Mouse (Mus musculus): ENCODE results near the gene Tiam1.

Gene Tiam1

DNA sequence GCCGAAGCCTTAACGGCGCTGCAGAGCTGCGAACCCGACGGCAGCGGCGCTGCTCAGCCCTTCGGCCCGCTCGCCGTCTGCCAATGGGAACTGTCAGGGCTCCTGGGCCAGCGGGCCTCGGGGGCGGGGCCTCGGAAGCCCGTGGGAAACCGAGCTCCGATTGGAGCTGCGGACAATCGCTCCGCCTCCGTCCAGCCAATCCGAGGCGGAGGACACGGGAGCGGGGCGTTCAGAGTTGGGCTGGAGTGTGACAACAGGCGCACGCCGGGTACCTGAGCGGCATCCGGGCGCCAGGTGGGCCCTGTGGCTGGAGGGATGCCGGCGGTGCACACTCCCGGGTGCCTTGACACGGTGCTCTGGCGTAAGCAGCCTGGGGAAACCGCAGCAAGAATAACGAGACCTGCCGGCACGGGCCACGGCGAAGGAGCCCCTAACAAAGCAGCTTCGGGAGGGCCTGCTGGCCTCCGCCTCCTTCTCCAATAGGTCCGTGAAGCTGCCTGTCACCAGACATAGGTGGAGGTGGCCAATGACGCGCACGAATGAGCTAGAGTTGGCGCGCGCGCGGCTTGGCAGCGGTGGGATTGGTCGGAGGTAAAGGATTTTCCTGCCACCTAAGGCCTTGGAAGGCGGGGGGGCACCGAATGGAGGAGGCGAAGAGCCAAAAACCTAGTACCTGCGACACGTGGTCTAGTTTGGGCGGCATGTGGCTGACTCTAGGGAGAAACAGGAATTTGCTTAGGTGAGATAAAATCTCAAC, at the start of gene Tiam1:
Tiam1 (minus strand) TSS at position 10 of the 757 bp plus-strand sequence.
- in situ Hi-C loops (cut with MboI; ENCODE audit: low sequenced_read_pairs), result no loop called here

GRCm38 (mm10) chr16:90191289-90191688, 47.7 kb upstream of the Tiam1 start:
- in situ Hi-C loops (cut with MboI; ENCODE audit: low sequenced_read_pairs), result no loop called here

GRCm38 (mm10) chr16:90187453-90187852, 43.9 kb upstream of the Tiam1 start:
- in situ Hi-C loops (cut with MboI; ENCODE audit: low sequenced_read_pairs), result no loop called here

DNA sequence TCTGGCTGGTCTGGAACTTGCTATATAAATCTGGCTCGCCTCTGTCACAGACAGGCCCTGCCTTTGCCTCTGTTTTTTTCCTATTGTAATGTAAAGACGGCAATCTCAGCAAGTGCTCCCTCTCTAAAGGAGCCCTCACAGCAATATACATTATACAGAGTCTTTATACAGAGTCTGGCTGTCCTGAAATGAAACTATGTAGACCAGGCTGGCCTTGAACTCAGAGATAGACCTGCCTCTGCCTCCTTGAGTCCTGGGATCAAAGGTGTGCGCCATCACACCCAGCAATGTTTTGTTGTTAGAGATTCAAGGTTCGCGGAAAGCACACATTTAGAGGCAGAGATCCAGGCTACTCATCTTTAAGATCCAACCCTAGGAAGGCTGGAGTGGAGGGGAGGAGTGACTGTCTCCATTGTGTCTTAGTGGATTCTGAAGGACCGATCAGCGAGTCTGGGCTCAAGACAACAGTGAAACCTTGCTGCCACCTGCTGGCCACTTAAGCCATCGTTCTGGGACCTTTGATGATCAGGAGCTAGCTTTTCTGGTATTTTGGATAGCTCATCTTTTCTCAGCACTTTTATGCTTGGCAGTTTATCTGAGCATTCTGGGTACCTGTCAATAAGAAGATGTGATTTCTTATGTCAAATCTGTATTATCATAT, 42.5 kb upstream of the Tiam1 start:
- in situ Hi-C loops (cut with MboI; ENCODE audit: low sequenced_read_pairs), result no loop called here

GRCm38 (mm10) chr16:90184135-90184534, 40.6 kb upstream of the Tiam1 start:
- in situ Hi-C loops (cut with MboI; ENCODE audit: low sequenced_read_pairs), result no loop called here

DNA sequence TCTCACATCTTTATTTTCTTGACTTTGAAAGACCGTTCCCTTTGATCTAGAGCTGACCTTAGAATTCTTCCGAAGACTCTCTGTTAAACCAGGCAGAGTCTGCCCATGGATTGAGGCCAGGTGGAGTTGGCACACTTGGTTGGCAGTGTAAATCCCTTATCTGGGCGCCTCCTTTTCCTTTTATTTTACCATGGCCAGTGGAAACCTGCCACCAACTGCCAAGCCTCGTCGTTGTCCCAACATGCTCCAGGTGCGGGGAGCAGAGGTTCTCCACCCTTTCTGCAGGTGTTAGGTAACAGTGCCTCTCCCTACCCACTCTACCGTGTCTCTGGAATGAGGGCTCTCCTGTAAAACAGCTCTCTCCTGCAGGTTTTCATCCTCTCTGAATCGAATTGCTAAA, 38.1 kb upstream of the Tiam1 start:
- in situ Hi-C loops (cut with MboI; ENCODE audit: low sequenced_read_pairs), result no loop called here

GRCm38 (mm10) chr16:90180975-90181374, 37.4 kb upstream of the Tiam1 start:
- in situ Hi-C loops (cut with MboI; ENCODE audit: low sequenced_read_pairs), result no loop called here

DNA sequence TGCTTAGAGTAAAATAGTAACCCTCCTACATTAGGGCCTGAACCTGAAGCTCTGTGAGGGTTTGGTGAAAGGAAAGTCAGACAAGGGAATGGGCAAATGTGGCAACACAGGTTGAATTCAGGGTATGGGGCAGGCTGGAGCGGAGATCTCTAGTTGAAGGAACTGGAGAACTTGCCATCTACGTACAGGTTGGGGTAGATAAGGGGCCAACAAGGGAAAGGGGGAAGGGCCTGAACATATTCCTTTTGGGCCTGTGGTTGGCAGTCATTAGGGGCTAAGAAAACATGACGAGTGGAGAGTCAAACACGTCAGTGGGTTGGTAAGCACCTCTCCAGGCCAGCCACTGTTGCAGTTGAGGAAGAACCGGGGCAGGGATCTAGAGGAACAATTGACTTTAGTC, 36.3 kb upstream of the Tiam1 start:
- in situ Hi-C loops (cut with MboI; ENCODE audit: low sequenced_read_pairs), result no loop called here

- in situ Hi-C loops (cut with MboI; ENCODE audit: low sequenced_read_pairs), result no loop called here
Measured at GRCm38 (mm10) chr16:90178404-90178803, 34.8 kb upstream of the Tiam1 start.

DNA sequence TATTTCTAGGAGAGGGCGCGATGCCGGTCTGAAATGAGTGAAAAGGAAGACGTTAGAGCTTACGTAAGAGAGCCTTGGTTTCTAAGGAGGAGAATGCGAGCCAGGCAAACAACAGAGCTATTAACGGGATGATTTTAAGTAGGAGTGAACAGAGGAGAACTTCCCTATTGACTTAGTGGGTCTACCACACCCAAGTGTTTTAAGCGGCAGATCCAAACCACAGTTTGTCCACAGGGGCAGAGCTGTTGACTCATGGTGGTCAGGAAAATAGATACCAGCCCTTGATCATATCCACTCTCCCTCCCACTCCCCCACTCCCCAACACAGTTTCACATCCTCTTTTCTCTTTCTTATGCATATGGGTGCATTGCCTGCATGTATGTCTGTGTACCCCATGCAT, 33.9 kb upstream of the Tiam1 start:
- in situ Hi-C loops (cut with MboI; ENCODE audit: low sequenced_read_pairs), result no loop called here

- in situ Hi-C loops (cut with MboI; ENCODE audit: low sequenced_read_pairs), result no loop called here
Measured at GRCm38 (mm10) chr16:90176472-90176871, 32.9 kb upstream of the Tiam1 start.

DNA sequence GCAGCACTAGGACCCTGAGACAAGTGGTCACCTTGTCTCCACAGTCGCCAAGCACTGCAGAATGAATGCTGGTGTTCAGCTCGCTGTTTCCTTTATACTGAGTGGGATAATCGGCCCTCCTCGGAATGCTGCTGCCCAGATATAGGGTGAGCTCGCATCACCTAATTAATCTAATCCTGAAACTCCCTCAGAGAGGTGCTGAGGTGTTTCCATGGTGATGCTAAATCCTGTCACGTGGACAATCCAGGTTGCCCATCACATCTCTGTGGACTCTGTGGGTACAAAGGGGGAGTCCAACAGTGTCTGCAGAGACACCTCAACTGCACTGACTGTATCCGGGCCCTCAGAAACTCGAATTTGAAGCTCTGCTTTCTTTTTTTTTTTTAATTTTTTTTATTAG, 27.8 kb upstream of the Tiam1 start:
- in situ Hi-C loops (cut with MboI; ENCODE audit: low sequenced_read_pairs), result no loop called here

GRCm38 (mm10) chr16:90170676-90171075, 27.1 kb upstream of the Tiam1 start:
- in situ Hi-C loops (cut with MboI; ENCODE audit: low sequenced_read_pairs), result no loop called here

- in situ Hi-C loops (cut with MboI; ENCODE audit: low sequenced_read_pairs), result no loop called here
Measured at GRCm38 (mm10) chr16:90169863-90170630, 26.5 kb upstream of the Tiam1 start.

- in situ Hi-C loops (cut with MboI; ENCODE audit: low sequenced_read_pairs), result no loop called here
Measured at GRCm38 (mm10) chr16:90167646-90168045, 24.1 kb upstream of the Tiam1 start.

DNA sequence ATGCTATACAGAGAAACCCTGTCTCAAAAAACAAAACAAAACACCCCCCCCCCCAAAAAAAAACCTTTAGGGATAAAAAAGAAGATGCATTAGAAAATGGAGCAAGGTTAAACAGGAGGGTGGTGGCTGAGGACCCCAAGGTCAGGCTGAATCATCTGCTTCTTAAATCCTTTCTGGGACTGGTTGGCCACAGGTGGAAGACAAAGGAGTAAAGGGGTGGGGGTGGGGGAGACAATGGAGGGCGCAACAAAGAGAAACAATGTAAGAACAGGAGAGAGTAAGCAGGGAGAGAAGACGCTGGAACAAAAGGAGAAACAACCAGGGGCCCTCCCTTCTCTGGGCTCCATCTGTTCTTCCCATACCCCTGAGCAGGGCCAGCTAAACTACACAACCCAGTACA, 21.9 kb upstream of the Tiam1 start:
- in situ Hi-C loops (cut with MboI; ENCODE audit: low sequenced_read_pairs), result no loop called here

GRCm38 (mm10) chr16:90164942-90165341, 21.4 kb upstream of the Tiam1 start:
- in situ Hi-C loops (cut with MboI; ENCODE audit: low sequenced_read_pairs), result no loop called here

DNA sequence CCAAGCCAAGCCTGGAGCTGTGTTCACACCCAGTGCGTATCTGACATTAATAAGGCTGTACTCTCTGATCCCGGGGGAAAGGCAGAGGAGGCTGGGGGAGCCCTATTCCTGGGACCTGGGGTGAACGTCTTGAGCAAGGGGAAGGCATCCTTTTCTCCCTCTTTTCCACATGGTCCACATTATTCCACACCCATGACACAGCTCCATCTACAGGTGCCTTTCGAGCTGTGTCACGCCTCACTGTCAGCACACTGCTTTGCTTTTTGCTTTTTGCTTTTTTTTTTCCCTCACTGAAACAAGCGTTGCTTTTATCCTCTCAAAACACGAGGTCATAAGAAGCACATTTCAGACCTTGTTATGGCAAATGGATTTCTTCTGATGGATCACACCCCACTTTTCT, 11.5 kb upstream of the Tiam1 start:
- in situ Hi-C loops (cut with MboI; ENCODE audit: low sequenced_read_pairs), result no loop called here

- in situ Hi-C loops (cut with MboI; ENCODE audit: low sequenced_read_pairs), result no loop called here
Measured at GRCm38 (mm10) chr16:90150820-90151219, 7.3 kb upstream of the Tiam1 start.

- in situ Hi-C loops (cut with MboI; ENCODE audit: low sequenced_read_pairs), result no loop called here
Measured at GRCm38 (mm10) chr16:90150126-90150525, 6.6 kb upstream of the Tiam1 start.

DNA sequence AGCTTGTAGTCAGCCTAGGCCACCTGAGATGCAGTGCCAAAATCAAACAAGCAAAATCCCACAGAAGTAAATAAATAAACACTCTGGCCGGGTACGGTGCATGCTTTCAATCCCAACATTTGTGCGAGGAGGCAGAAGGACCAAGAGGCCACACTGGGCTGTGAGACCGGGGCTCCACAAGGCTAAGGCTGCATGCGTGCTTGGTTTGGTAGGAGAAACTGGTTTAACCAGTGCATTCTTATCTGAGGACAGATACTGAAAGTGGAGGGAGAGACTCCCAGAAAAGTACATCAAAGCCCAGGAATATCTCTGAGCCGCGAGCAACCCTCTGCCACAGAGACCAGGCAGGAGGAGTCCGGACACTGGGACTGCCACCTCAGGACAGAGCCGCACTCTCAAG, 5.8 kb upstream of the Tiam1 start:
- in situ Hi-C loops (cut with MboI; ENCODE audit: low sequenced_read_pairs), result no loop called here

- in situ Hi-C loops (cut with MboI; ENCODE audit: low sequenced_read_pairs), result no loop called here
Measured at GRCm38 (mm10) chr16:90145244-90145643, 1.7 kb upstream of the Tiam1 start.
